Mouse (Mus musculus): ENCODE data around the gene Npas2. TPM values are rescaled to one million over a fixed set of nuclear protein-coding genes. Genes with fewer than 3 reads are reported as not detected.

The Npas2 gene
- polyA plus RNA-seq, 1 experiment, result 1.1 TPM

- H3K27ac ChIP-seq (ENCODE audit: control insufficient read depth, insufficient read depth, low read depth, low read length), result no peak overlapping the region
- H3K27me3 ChIP-seq (ENCODE audit: control insufficient read depth, insufficient read depth, low read length), result no peaks in the 10 kb centered on the region
- H3K36me3 ChIP-seq (ENCODE audit: control insufficient read depth, insufficient read depth, low read length), result no peaks in the 10 kb centered on the region
- no peak overlapping the region for H3K4me3 ChIP-seq (ENCODE audit: control insufficient read depth, low read depth, low read length)
- H3K4me1 ChIP-seq (ENCODE audit: control insufficient read depth, insufficient read depth, low read length), result no peaks in the 10 kb centered on the region
- no peak for TF ChIP-seq CTCF (IDR thresholded peaks at IDR 0.05; ENCODE audit: control insufficient read depth, insufficient read depth, insufficient replicate concordance, low read depth, low read length)
- no peak for TF ChIP-seq POLR2A (IDR thresholded peaks at IDR 0.05; ENCODE audit: control insufficient read depth, low read depth, low read length)
These were observed 216.7 kb downstream of the Npas2 start for GRCm38 (mm10) chr1:39410085-39410821.

Other genes with a start within 250 kb of the Npas2 start
- gene Pdcl3, start 208.1 kb upstream of the Npas2 start, polyA plus RNA-seq (2012; rRNA removed), result 6.6 and 8.1 TPM in 2 replicates
- 252 and 253 TPM in 2 replicates for gene Rpl31, start 174.1 kb downstream of the Npas2 start, polyA plus RNA-seq (2012; rRNA removed)